Mouse (Mus musculus): Measurements from ENCODE around the gene Foxo4. TPM values are rescaled to one million over a fixed set of nuclear protein-coding genes. Genes with fewer than 3 reads are reported as not detected.

Foxo4 gene
- polyA plus RNA-seq, 1 experiment from 2014 or later, result 2.9 TPM

DNA sequence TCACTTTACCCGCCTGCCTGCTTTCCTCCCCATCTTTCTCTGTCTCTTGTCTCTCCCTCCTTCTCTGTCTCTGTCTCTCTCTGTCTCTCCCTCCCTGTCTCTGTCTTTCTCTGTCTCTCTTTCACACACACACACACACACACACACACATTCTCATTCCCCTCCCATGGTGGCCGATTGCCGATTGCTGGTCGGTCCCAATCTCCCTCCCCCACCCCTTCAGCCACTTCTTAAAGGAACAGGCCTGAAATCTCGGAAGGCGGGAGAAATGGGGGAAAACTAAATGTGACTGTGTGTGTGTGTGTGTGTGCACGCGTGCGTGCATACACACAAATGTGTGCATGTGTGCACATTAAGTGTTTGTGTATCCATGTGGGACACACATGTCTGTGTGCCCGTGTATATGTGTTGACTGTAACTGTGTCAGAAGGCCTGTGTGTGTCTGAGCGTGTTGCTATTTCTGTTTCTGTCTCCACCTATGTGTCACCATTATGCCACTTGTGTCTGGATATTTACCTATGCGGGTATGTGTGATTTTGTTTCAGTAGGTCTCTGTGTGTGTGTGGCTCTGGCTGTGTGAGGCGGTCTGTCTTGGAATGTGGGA lies 46.2 kb downstream of the Foxo4 start:
- Histone ChIP-seq H3K4me1 (peaks cover 49% of the 10 kb centered on the region), H3K36me3 (replicated peaks) (peaks cover 25% of the 10 kb centered on the region), H3K27me3 (replicated peaks; ENCODE audit: low read depth, poor library complexity, severe bottlenecking) (peaks cover 99% of the 10 kb centered on the region), H3K4me3 (peak overlapping the region; percentile 53), H3K27ac (replicated peaks) (peak overlapping the region; percentile 76), H3K9me3 (no peaks in the 10 kb centered on the region)
- peak; percentile 65 for DNase-seq (ENCODE audit: low spot score)
- WGBS, result 33% methylated on average over 13 of the region's 13 CpGs

DNA sequence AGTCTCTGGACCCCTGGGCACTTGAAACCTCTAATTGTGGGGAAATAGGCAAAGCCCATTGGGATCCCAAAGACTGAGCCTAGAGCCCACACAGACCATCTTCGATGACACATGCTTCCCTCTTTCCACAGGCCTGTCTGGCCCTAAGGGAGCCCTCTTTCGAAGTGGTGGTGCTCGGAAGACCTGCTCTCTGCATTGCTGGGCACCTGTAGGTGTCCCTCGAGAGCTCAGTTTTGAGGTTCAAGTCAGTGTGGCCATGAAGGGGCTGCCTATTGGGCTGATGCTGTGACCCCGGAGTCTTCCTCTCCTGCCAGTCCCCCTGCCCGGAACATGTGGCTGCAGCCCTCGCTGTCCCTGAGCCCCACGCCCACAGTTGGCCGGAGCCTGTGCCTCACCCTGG lies 47.3 kb downstream of the Foxo4 start:
- no peaks in the 10 kb centered on the region for H3K9me3 ChIP-seq
- H3K27me3 ChIP-seq (replicated peaks; ENCODE audit: low read depth, poor library complexity, severe bottlenecking), result peaks cover 100% of the 10 kb centered on the region
- WGBS, result 80% methylated on average over 9 of the region's 9 CpGs
- no peak for DNase-seq (ENCODE audit: low spot score)
- H3K36me3 ChIP-seq (replicated peaks), result peaks cover 14% of the 10 kb centered on the region
- peaks cover 49% of the 10 kb centered on the region for H3K4me1 ChIP-seq
- H3K27ac ChIP-seq (replicated peaks), result no peak overlapping the region
- no peak overlapping the region for H3K4me3 ChIP-seq

DNA sequence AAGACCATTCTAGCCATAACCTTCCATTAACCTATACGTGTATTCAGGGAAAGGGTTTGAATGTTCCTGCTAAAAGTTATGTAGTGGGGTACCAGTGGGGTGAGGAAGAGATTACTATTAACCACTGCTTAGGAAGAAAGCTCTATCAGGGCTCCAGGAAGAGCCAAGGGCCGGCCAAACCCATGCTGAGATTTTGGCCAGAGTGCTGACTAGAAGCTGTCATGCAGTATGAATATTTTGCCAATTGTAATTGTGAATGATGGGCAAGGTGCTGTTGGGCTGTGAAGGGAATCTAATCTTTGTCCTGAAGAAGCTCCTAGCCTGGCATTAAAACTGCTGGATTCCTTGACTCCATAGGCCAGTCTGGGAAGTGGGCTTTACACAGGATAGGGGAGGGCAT lies 50.3 kb downstream of the Foxo4 start:
- H3K9me3 ChIP-seq, result no peaks in the 10 kb centered on the region
- peaks cover 38% of the 10 kb centered on the region for H3K4me1 ChIP-seq
- H3K27ac ChIP-seq (replicated peaks), result no peak overlapping the region
- no peak for DNase-seq (ENCODE audit: low spot score)
- H3K4me3 ChIP-seq, result no peak overlapping the region
- peaks cover 100% of the 10 kb centered on the region for H3K27me3 ChIP-seq (replicated peaks; ENCODE audit: low read depth, poor library complexity, severe bottlenecking)
- H3K36me3 ChIP-seq (replicated peaks), result no peaks in the 10 kb centered on the region
- 42% methylated on average over 2 of the region's 2 CpGs for WGBS

DNA sequence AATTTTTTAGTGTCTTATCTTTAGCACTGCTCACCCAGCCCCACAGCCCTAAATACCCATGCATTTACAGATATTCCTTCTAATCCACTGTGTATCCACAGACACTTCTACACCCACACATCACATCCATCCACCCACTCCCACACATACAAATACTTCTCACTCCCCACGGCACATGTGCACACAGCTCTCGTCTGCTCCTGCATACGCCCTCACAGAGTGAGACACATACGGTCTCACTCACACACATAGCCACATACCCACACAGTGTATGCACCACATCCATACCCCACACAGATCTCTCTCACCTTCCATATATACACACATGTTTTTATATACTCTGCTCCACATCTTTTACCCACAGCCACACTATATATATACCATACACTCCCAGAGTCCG lies 55.0 kb downstream of the Foxo4 start:
- H3K4me1 ChIP-seq, result no peaks in the 10 kb centered on the region
- peaks cover 98% of the 10 kb centered on the region for H3K27me3 ChIP-seq (replicated peaks; ENCODE audit: low read depth, poor library complexity, severe bottlenecking)
- H3K27ac ChIP-seq (replicated peaks), result no peak overlapping the region
- no peak overlapping the region for H3K4me3 ChIP-seq
- 93% methylated on average over 5 of the region's 5 CpGs for WGBS
- H3K9me3 ChIP-seq, result no peaks in the 10 kb centered on the region
- DNase-seq (ENCODE audit: low spot score), result no peak
- H3K36me3 ChIP-seq (replicated peaks), result no peaks in the 10 kb centered on the region

Other genes with a start within 250 kb of the Foxo4 start
- not detected in 2 replicates for gene Tex11, start 194.9 kb upstream of the Foxo4 start, polyA plus RNA-seq (2016; fragmentation: Nextera tagmentation; extraction: Ambion mirVana)
- gene Slc7a3, start 168.5 kb upstream of the Foxo4 start, polyA plus RNA-seq (2016; fragmentation: Nextera tagmentation; extraction: Ambion mirVana), result 0.92 and 1.2 TPM in 2 replicates
- 61.2 and 61.6 TPM in 2 replicates for gene Snx12, start 32.0 kb upstream of the Foxo4 start, polyA plus RNA-seq (2016; fragmentation: Nextera tagmentation; extraction: Ambion mirVana)
- not detected in 2 replicates for gene Gm614, start 9.5 kb downstream of the Foxo4 start, polyA plus RNA-seq (2016; fragmentation: Nextera tagmentation; extraction: Ambion mirVana)
- gene Il2rg, start 13.7 kb downstream of the Foxo4 start, polyA plus RNA-seq (2016; fragmentation: Nextera tagmentation; extraction: Ambion mirVana), result 3.2 and 3.3 TPM in 2 replicates
- not detected in 2 replicates for gene Gm20489, start 14.5 kb downstream of the Foxo4 start, polyA plus RNA-seq (2016; fragmentation: Nextera tagmentation; extraction: Ambion mirVana)
- gene Med12, start 19.5 kb downstream of the Foxo4 start, polyA plus RNA-seq (2016; fragmentation: Nextera tagmentation; extraction: Ambion mirVana), result 37.7 and 39.0 TPM in 2 replicates
- 4.9 and 8.3 TPM in 2 replicates for gene Nlgn3, start 44.6 kb downstream of the Foxo4 start, polyA plus RNA-seq (2016; fragmentation: Nextera tagmentation; extraction: Ambion mirVana)
- not detected in 2 replicates for gene Gjb1, start 121.8 kb downstream of the Foxo4 start, polyA plus RNA-seq (2016; fragmentation: Nextera tagmentation; extraction: Ambion mirVana)
- 20.9 and 27.5 TPM in 2 replicates for gene Zmym3, start 166.3 kb downstream of the Foxo4 start, polyA plus RNA-seq (2016; fragmentation: Nextera tagmentation; extraction: Ambion mirVana)
- gene Nono, start 174.8 kb downstream of the Foxo4 start, polyA plus RNA-seq (2016; fragmentation: Nextera tagmentation; extraction: Ambion mirVana), result 646 and 656 TPM in 2 replicates
- 2.3 and 3.2 TPM in 2 replicates for gene Itgb1bp2, start 194.6 kb downstream of the Foxo4 start, polyA plus RNA-seq (2016; fragmentation: Nextera tagmentation; extraction: Ambion mirVana)

All from embryonic facial prominence, embryonic 10.5 days (tissue).